Mouse (Mus musculus): ENCODE data around the gene Txnrd1. TPM values are rescaled to one million over a fixed set of nuclear protein-coding genes. Genes with fewer than 3 reads are reported as not detected.

Gene Txnrd1
- polyA plus RNA-seq, 1 experiment: 50.9 TPM

GRCm38 (mm10) chr10:82797119-82797491 is 36.6 kb upstream of the Txnrd1 start:
- 98% methylated on average over 4 of the region's 4 CpGs for WGBS
- H3K27ac ChIP-seq (ENCODE audit: insufficient read depth, low read length): no peak overlapping the region
- no peak for DNase-seq
- no peaks in the 10 kb centered on the region for H3K27me3 ChIP-seq (ENCODE audit: control insufficient read depth, insufficient read depth, low read length)
- no peak for TF ChIP-seq POLR2A (IDR thresholded peaks at IDR 0.05; ENCODE audit: borderline replicate concordance, insufficient read depth, low read length)
- no peak for TF ChIP-seq CTCF (IDR thresholded peaks at IDR 0.05; ENCODE audit: borderline replicate concordance, insufficient read depth, low read depth, low read length)
- H3K4me1 ChIP-seq (ENCODE audit: control insufficient read depth, insufficient read depth, low read length): no peaks in the 10 kb centered on the region
- H3K4me3 ChIP-seq (replicated peaks; ENCODE audit: insufficient read depth, low read depth, low read length): no peak overlapping the region

- no peaks in the 10 kb centered on the region for H3K4me1 ChIP-seq (ENCODE audit: control insufficient read depth, insufficient read depth, low read length)
- 69% methylated on average over 11 of the region's 11 CpGs for WGBS
- DNase-seq: no peak
- H3K27me3 ChIP-seq (ENCODE audit: control insufficient read depth, insufficient read depth, low read length): no peaks in the 10 kb centered on the region
- no peak overlapping the region for H3K4me3 ChIP-seq (replicated peaks; ENCODE audit: insufficient read depth, low read depth, low read length)
- TF ChIP-seq CTCF (IDR thresholded peaks at IDR 0.05; ENCODE audit: borderline replicate concordance, insufficient read depth, low read depth, low read length) (no peak), POLR2A (IDR thresholded peaks at IDR 0.05; ENCODE audit: borderline replicate concordance, insufficient read depth, low read length) (no peak)
- H3K27ac ChIP-seq (ENCODE audit: insufficient read depth, low read length): no peak overlapping the region
These were observed 35.3 kb upstream of the Txnrd1 start for GRCm38 (mm10) chr10:82798312-82798933.

GRCm38 (mm10) chr10:82800094-82800493 is 33.7 kb upstream of the Txnrd1 start:
- 79% methylated on average over 5 of the region's 5 CpGs for WGBS

GRCm38 (mm10) chr10:82804396-82804795 is 29.4 kb upstream of the Txnrd1 start:
- no peaks in the 10 kb centered on the region; the same call in 1 of the 2 replicates for H3K4me1 ChIP-seq (ENCODE audit: control insufficient read depth, insufficient read depth, low read length)
- no peak for DNase-seq
- no peak overlapping the region for H3K27ac ChIP-seq (ENCODE audit: insufficient read depth, low read length)
- no peak for TF ChIP-seq CTCF (IDR thresholded peaks at IDR 0.05; ENCODE audit: borderline replicate concordance, insufficient read depth, low read depth, low read length)
- TF ChIP-seq POLR2A (IDR thresholded peaks at IDR 0.05; ENCODE audit: borderline replicate concordance, insufficient read depth, low read length): no peak
- no peak overlapping the region for H3K4me3 ChIP-seq (replicated peaks; ENCODE audit: insufficient read depth, low read depth, low read length)
- no peaks in the 10 kb centered on the region for H3K27me3 ChIP-seq (ENCODE audit: control insufficient read depth, insufficient read depth, low read length)
- WGBS: 68% methylated on average over 3 of the region's 3 CpGs

More at GRCm38 (mm10) chr10:82800094-82800493, 33.7 kb upstream of the Txnrd1 start:
- H3K27me3 ChIP-seq (ENCODE audit: control insufficient read depth, insufficient read depth, low read length): no peaks in the 10 kb centered on the region
- H3K4me1 ChIP-seq (ENCODE audit: control insufficient read depth, insufficient read depth, low read length): no peaks in the 10 kb centered on the region
- no peak overlapping the region for H3K4me3 ChIP-seq (replicated peaks; ENCODE audit: insufficient read depth, low read depth, low read length)
- no peak for TF ChIP-seq POLR2A (IDR thresholded peaks at IDR 0.05; ENCODE audit: borderline replicate concordance, insufficient read depth, low read length)
- TF ChIP-seq CTCF (IDR thresholded peaks at IDR 0.05; ENCODE audit: borderline replicate concordance, insufficient read depth, low read depth, low read length): no peak
- DNase-seq: no peak
- H3K27ac ChIP-seq (ENCODE audit: insufficient read depth, low read length): no peak overlapping the region

- Histone ChIP-seq H3K27ac (ENCODE audit: insufficient read depth, low read length) (no peak overlapping the region), H3K27me3 (ENCODE audit: control insufficient read depth, insufficient read depth, low read length) (no peaks in the 10 kb centered on the region), H3K4me3 (replicated peaks; ENCODE audit: insufficient read depth, low read depth, low read length) (no peak overlapping the region), H3K4me1 (ENCODE audit: control insufficient read depth, insufficient read depth, low read length) (no peaks in the 10 kb centered on the region; the same call in 1 of the 2 replicates)
- 81% methylated on average over 6 of the region's 6 CpGs for WGBS
- DNase-seq: no peak
- TF ChIP-seq POLR2A (IDR thresholded peaks at IDR 0.05; ENCODE audit: borderline replicate concordance, insufficient read depth, low read length) (no peak), CTCF (IDR thresholded peaks at IDR 0.05; ENCODE audit: borderline replicate concordance, insufficient read depth, low read depth, low read length) (no peak)
These were observed 28.6 kb upstream of the Txnrd1 start for GRCm38 (mm10) chr10:82805111-82805510.

GRCm38 (mm10) chr10:82806414-82806813 is 27.3 kb upstream of the Txnrd1 start:
- no peak for DNase-seq
- WGBS: 83% methylated on average over 8 of the region's 8 CpGs
- no peaks in the 10 kb centered on the region for H3K27me3 ChIP-seq (ENCODE audit: control insufficient read depth, insufficient read depth, low read length)
- no peak overlapping the region for H3K4me3 ChIP-seq (replicated peaks; ENCODE audit: insufficient read depth, low read depth, low read length)
- no peak overlapping the region for H3K27ac ChIP-seq (ENCODE audit: insufficient read depth, low read length)
- no peak for TF ChIP-seq CTCF (IDR thresholded peaks at IDR 0.05; ENCODE audit: borderline replicate concordance, insufficient read depth, low read depth, low read length)
- no peak for TF ChIP-seq POLR2A (IDR thresholded peaks at IDR 0.05; ENCODE audit: borderline replicate concordance, insufficient read depth, low read length)
- no peaks in the 10 kb centered on the region; the same call in 1 of the 2 replicates for H3K4me1 ChIP-seq (ENCODE audit: control insufficient read depth, insufficient read depth, low read length)

- TF ChIP-seq POLR2A (IDR thresholded peaks at IDR 0.05; ENCODE audit: borderline replicate concordance, insufficient read depth, low read length): no peak
- TF ChIP-seq CTCF (IDR thresholded peaks at IDR 0.05; ENCODE audit: borderline replicate concordance, insufficient read depth, low read depth, low read length): no peak
- Histone ChIP-seq H3K27ac (ENCODE audit: insufficient read depth, low read length) (no peak overlapping the region), H3K27me3 (ENCODE audit: control insufficient read depth, insufficient read depth, low read length) (no peaks in the 10 kb centered on the region), H3K4me1 (ENCODE audit: control insufficient read depth, insufficient read depth, low read length) (no peaks in the 10 kb centered on the region; the same call in 1 of the 2 replicates), H3K4me3 (replicated peaks; ENCODE audit: insufficient read depth, low read depth, low read length) (no peak overlapping the region)
- 28% methylated on average over 7 of the region's 7 CpGs for WGBS
- DNase-seq: peak in 1 of 2 experiments; percentile 20
These were observed 26.5 kb upstream of the Txnrd1 start for GRCm38 (mm10) chr10:82807238-82807637.

- no peak for DNase-seq
- Histone ChIP-seq H3K4me3 (replicated peaks; ENCODE audit: insufficient read depth, low read depth, low read length) (no peak overlapping the region), H3K4me1 (ENCODE audit: control insufficient read depth, insufficient read depth, low read length) (no peaks in the 10 kb centered on the region; the same call in 1 of the 2 replicates), H3K27me3 (ENCODE audit: control insufficient read depth, insufficient read depth, low read length) (no peaks in the 10 kb centered on the region), H3K27ac (ENCODE audit: insufficient read depth, low read length) (no peak overlapping the region)
- no peak for TF ChIP-seq CTCF (IDR thresholded peaks at IDR 0.05; ENCODE audit: borderline replicate concordance, insufficient read depth, low read depth, low read length)
- TF ChIP-seq POLR2A (IDR thresholded peaks at IDR 0.05; ENCODE audit: borderline replicate concordance, insufficient read depth, low read length): no peak
- 66% methylated on average over 6 of the region's 6 CpGs for WGBS
These were observed 25.6 kb upstream of the Txnrd1 start for GRCm38 (mm10) chr10:82808155-82808554.

Data from cerebellum, adult 2 months (tissue).